Mouse (Mus musculus): ENCODE measurements around the gene Lsm14b. TPM values are rescaled to one million over a fixed set of nuclear protein-coding genes. Genes with fewer than 3 reads are reported as not detected.

Gene Lsm14b
- 27.4 TPM for polyA plus RNA-seq (2014; fragmentation: Illumina TruSeq; extraction: RNeasy Lipid Tissue Mini Kit (QIAGEN cat#74804); ENCODE audit: insufficient read depth, low read depth, low replicate concordance)

GRCm38 (mm10) chr2:180024401-180025098 lies at the start of gene Lsm14b:
TSS of gene Lsm14b (plus strand) at chr2:180024987.

GRCm38 (mm10) chr2:179976628-179977343 lies 48.0 kb upstream of the Lsm14b start, which contains the start of gene Taf4:
TSS of gene Taf4 (minus strand) at chr2:179976646.

GRCm38 (mm10) chr2:180042256-180042857 lies 17.6 kb downstream of the Lsm14b start, which contains the start of the genes Psma7 and Ss18l1:
TSS of gene Psma7 (minus strand) at chr2:180042433.
TSS of gene Ss18l1 (plus strand) at chr2:180042509.

GRCm38 (mm10) chr2:180070481-180071453 lies 46.0 kb downstream of the Lsm14b start, which contains the start of gene Mtg2:
TSS of gene Mtg2 (plus strand) at chr2:180070588.

Other genes starting within 250 kb of the Lsm14b start
- 8.2 TPM for gene Taf4, start 48.3 kb upstream of the Lsm14b start, polyA plus RNA-seq (2014; fragmentation: Illumina TruSeq; extraction: RNeasy Lipid Tissue Mini Kit (QIAGEN cat#74804); ENCODE audit: insufficient read depth, low read depth, low replicate concordance)
- 214 TPM for gene Psma7, start 17.4 kb downstream of the Lsm14b start, polyA plus RNA-seq (2014; fragmentation: Illumina TruSeq; extraction: RNeasy Lipid Tissue Mini Kit (QIAGEN cat#74804); ENCODE audit: insufficient read depth, low read depth, low replicate concordance)
- 1.5 TPM for gene Ss18l1, start 17.5 kb downstream of the Lsm14b start, polyA plus RNA-seq (2014; fragmentation: Illumina TruSeq; extraction: RNeasy Lipid Tissue Mini Kit (QIAGEN cat#74804); ENCODE audit: insufficient read depth, low read depth, low replicate concordance)
- 15.8 TPM for gene Mtg2, start 45.6 kb downstream of the Lsm14b start, polyA plus RNA-seq (2014; fragmentation: Illumina TruSeq; extraction: RNeasy Lipid Tissue Mini Kit (QIAGEN cat#74804); ENCODE audit: insufficient read depth, low read depth, low replicate concordance)
- gene Hrh3, start 79.5 kb downstream of the Lsm14b start, polyA plus RNA-seq (2014; fragmentation: Illumina TruSeq; extraction: RNeasy Lipid Tissue Mini Kit (QIAGEN cat#74804); ENCODE audit: insufficient read depth, low read depth, low replicate concordance), result not detected
- 22.9 TPM for gene Osbpl2, start 94.3 kb downstream of the Lsm14b start, polyA plus RNA-seq (2014; fragmentation: Illumina TruSeq; extraction: RNeasy Lipid Tissue Mini Kit (QIAGEN cat#74804); ENCODE audit: insufficient read depth, low read depth, low replicate concordance)
- 64.0 TPM for gene Adrm1, start 146.5 kb downstream of the Lsm14b start, polyA plus RNA-seq (2014; fragmentation: Illumina TruSeq; extraction: RNeasy Lipid Tissue Mini Kit (QIAGEN cat#74804); ENCODE audit: insufficient read depth, low read depth, low replicate concordance)
- 51.5 TPM for gene Lama5, start 200.9 kb downstream of the Lsm14b start, polyA plus RNA-seq (2014; fragmentation: Illumina TruSeq; extraction: RNeasy Lipid Tissue Mini Kit (QIAGEN cat#74804); ENCODE audit: insufficient read depth, low read depth, low replicate concordance)
- 2,570 TPM for gene Rps21, start 232.4 kb downstream of the Lsm14b start, polyA plus RNA-seq (2014; fragmentation: Illumina TruSeq; extraction: RNeasy Lipid Tissue Mini Kit (QIAGEN cat#74804); ENCODE audit: insufficient read depth, low read depth, low replicate concordance)
- gene Cables2, start 248.5 kb downstream of the Lsm14b start, polyA plus RNA-seq (2014; fragmentation: Illumina TruSeq; extraction: RNeasy Lipid Tissue Mini Kit (QIAGEN cat#74804); ENCODE audit: insufficient read depth, low read depth, low replicate concordance), result 10.9 TPM